Mouse (Mus musculus) mouse trophoblast stem cell (cell line): ENCODE data around the gene Prkar2a.
"Not testable (repeated sequence)": the region's sequence is repeated elsewhere in the genome, so short reads cannot be mapped to it uniquely, and the experiment has no call there.

Source experiments
- in situ Hi-C, 2 experiments: fragments of 300-500 bp; cut with MseI, MboI; formaldehyde crosslinking; loops; 2 replicates in 1 of 2; 3 replicates in 1 of 2; pipeline ENCODE4 v1.15.1; 2025

Prkar2a gene

GRCm38 (mm10) chr9:108689106-108689505, at the start of gene Prkar2a:
Prkar2a (plus strand) TSS chr9:108689314.
- in situ Hi-C loops = no loop called here

DNA sequence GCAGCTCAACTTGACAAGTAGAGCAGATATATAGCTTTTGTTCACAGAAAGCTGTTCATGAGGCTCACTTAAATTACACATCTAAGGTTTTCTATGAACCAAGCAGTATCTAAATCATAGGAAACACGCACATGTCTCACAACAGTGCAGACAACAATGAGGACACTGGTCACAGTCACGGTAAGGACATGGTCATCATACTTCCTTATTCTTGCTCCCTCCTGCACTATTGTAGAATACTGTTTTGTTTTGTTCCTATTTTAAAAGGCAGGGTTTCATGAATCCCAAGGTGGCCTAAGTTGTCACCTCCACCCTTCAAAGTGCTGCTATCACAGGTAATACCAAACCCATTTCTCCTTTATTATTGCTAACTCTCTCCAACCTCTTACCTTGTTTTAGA, 49.3 kb upstream of the Prkar2a start:
- in situ Hi-C loops = no loop called here

- in situ Hi-C loops = no loop called here
Observed at GRCm38 (mm10) chr9:108648166-108648565, 40.9 kb upstream of the Prkar2a start.

GRCm38 (mm10) chr9:108648611-108649560, 40.2 kb upstream of the Prkar2a start, which contains the start of gene Arih2:
Arih2 (minus strand) TSS chr9:108649386.
- in situ Hi-C loops = no loop called here

GRCm38 (mm10) chr9:108649561-108650440, 39.3 kb upstream of the Prkar2a start:
- in situ Hi-C loops = no loop called here

DNA sequence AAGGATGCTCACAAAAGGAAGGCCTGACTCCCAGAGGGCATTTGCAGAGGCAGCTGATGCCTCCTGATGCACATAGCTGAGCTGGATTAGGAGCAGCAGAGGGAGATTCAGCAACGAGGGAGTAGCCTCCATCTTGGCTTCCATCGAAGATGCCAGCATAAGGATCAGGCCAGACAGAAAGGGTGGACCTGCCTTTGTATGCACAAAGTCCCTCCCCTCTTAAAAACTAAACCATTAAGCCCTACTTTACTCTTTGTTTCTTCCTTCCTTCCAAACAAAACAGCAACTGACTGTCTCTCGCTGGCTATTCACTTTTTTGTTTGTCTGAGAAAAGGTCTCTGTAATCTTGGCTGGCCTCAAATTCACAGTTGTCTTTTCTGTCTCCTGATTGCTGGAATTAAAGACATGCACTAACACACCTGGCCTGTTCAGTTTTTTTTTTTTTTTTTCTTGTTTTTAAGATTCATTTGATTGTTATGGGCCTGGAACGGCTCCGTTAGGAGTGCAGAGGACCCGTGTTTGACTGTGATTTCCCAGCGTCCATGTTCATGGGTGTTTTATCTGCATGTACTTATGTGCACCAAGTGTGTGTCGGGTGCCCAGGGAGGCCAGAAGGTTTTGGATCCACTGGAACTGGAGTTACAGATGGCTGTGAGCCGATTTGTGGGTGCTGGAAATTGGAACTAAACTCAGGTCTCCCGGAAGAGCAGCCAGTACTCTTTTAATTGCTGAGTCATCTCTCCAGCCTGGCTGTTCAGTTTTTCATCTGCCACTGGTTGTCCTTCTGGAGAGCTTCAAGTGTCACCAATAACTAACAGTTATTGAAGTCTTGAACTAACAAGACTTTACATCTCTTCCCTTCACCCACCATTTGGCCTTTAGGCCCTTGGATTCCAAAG, 34.3 kb upstream of the Prkar2a start:
- in situ Hi-C loops = no loop called here

- in situ Hi-C loops = not testable (repeated sequence)
Observed at GRCm38 (mm10) chr9:108655865-108656264, 33.2 kb upstream of the Prkar2a start.

GRCm38 (mm10) chr9:108661677-108662612, 27.2 kb upstream of the Prkar2a start, which contains the start of gene Slc25a20:
Slc25a20 (plus strand) TSS chr9:108662088.
- in situ Hi-C loops = no loop called here

DNA sequence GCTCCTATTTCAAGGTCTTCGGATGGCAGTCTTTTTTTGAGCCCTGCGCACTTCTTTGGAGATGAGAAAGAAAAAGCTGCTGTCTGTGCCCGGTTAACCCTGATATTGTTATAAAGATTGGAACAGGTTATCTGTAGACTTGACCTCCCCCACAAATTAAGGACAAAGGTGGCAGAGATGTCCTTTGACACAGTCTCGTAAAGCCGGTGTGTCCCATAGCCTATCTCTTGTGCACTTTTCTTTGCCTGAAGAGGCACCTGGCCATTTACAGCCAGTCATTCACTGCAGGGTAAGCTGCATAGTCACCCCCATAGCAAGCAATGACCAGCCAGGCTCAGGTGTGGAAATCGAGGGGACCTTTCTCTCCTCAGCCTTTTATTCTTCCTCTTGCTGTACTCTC, 26.5 kb upstream of the Prkar2a start:
- in situ Hi-C loops = no loop called here

- in situ Hi-C loops = no loop called here
Observed at GRCm38 (mm10) chr9:108669875-108670274, 19.2 kb upstream of the Prkar2a start.

- in situ Hi-C loops = no loop called here
Observed at GRCm38 (mm10) chr9:108673151-108673550, 16.0 kb upstream of the Prkar2a start.

DNA sequence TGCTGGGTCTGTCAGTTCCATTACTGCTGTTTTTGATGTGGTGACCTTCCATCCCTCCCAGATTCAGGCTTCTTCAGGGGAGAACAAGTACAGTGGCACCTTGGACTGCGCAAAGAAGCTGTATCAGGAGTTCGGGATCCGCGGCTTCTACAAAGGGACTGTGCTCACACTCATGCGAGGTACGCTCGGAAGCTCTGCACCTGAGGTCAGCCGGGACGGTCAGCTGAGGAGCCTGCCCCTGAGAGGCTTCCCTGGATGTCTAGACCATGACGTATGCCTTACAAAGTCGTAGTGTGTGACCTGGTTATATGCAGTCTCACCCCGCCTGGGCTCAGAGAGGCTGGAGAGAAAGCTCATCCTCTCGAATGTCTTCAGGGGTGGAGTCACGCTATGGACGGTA, 9.1 kb upstream of the Prkar2a start:
- in situ Hi-C loops = no loop called here

GRCm38 (mm10) chr9:108686475-108686887, 2.6 kb upstream of the Prkar2a start:
- in situ Hi-C loops = no loop called here

- in situ Hi-C loops = no loop called here
Observed at GRCm38 (mm10) chr9:108687181-108687580, 1.9 kb upstream of the Prkar2a start.

- in situ Hi-C loops = no loop called here
Observed at GRCm38 (mm10) chr9:108687686-108688085, 1.4 kb upstream of the Prkar2a start.

GRCm38 (mm10) chr9:108688451-108688850, 663 bp upstream of the Prkar2a start:
- in situ Hi-C loops = no loop called here

DNA sequence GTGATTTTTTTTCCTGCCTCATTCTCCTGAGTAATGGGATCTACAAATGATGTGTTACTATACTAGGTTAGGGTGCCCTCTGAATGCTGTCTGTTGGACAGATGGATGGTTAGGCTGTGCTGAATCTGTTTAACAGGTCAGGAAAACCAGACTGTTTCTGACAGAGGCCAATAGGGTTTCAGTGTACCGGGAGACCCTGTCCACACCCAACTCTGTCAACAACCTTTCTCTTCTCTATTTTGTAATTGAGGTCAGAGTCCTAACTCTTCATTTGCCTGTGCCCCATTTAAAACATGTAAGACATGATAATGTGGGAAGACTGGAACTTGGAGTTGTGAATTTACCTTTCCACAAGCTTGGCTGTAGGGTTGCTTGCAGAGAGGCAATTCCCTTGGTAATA, 879 bp downstream of the Prkar2a start:
- in situ Hi-C loops = no loop called here

GRCm38 (mm10) chr9:108690914-108691313, 1.8 kb downstream of the Prkar2a start:
- in situ Hi-C loops = no loop called here

DNA sequence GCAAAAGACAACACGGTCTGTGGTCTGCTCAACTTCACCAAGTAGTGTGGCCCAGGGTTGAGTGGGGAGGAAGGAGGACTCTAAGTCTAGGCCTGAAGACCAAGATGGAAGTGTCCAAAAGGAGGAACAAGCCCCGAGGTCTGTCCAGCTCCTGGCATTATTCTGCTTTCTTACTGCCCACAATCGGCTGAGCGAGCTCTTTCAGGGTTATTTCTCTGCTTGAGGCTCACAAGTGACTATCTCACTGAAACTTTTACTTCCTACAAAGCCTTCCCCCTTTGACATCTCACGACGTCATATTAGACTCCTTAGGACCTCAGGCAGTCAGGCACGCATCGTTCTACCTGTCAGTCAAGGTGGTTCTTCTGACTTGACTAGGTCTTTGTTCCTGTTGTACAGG, 2.3 kb downstream of the Prkar2a start:
- in situ Hi-C loops = no loop called here

DNA sequence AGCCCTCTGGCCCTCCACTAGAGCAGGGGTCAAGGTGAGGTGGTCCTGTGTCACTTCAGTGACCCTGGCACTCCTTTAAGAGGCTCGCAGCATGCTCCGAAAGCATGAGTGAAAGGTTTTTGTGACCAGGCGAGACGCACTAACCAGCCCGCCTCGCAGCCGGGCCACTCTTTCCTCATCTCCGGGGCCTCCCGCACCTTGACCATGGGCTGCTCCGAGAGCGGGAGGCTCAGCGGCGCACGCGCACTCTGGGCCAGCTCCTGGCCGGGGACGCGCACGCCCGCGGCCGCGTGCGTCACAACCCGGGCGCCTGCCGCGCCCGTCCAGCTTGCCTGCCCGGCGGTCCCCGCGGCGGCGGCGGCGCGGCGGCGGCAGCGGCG, 2.7 kb downstream of the Prkar2a start:
- in situ Hi-C loops = no loop called here
